In the genomic region with DNA sequence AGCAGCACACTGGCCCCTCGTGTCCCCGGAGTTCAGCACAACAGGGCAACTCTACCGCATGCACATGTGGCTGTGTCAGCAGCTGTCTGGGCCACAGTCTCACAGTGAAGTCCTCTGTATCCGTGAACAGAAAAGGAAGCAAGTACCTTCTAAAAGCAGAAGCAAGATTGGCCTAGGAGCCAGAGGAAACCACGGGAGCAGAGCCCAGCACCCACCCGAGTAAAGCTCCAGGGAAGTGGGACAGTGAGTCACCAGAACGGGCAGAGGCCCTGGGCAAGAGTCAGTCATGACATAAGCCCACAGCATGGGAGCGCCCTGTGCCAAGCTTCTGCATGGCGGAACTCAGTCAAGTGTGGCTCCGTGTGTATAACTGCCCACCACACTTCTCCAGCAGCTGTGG, we compare ENCODE assay signal across 8 mouse cellular contexts. TPM values are rescaled to one million over a fixed set of nuclear protein-coding genes. Genes with fewer than 3 reads are reported as not detected.
DNase-seq lines count a peak whose midpoint lies in the region; ATAC-seq and TF ChIP-seq lines count a peak whose summit lies in the region.

No protein-coding gene starts in this region.

- H3K9me3 ChIP-seq in lung, embryonic 16.5 days (ENCODE audit: control insufficient read depth, low read length): no peaks in the 10 kb centered on the region
- H3K9me3 ChIP-seq in hindbrain, embryonic 11.5 days (ENCODE audit: control insufficient read depth, low read length): no peaks in the 10 kb centered on the region
- no peaks in the 10 kb centered on the region for H3K9me3 ChIP-seq in forebrain, embryonic 12.5 days

- peaks cover 14% of the 10 kb centered on the region for H3K36me3 ChIP-seq in spleen, adult 2 months (ENCODE audit: control insufficient read depth, insufficient read depth, low read length)
- H3K36me3 ChIP-seq in lung, embryonic 16.5 days (ENCODE audit: control insufficient read depth, insufficient read depth, low read length): no peaks in the 10 kb centered on the region; the same call in 1 of the 2 replicates
- no peaks in the 10 kb centered on the region for H3K36me3 ChIP-seq in hindbrain, embryonic 11.5 days (ENCODE audit: control insufficient read depth, insufficient read depth, low read length)
- no peaks in the 10 kb centered on the region for H3K36me3 ChIP-seq in forebrain, embryonic 12.5 days (replicated peaks)

- H3K4me3 ChIP-seq in spleen, adult 2 months (ENCODE audit: extremely low read depth, insufficient read depth, insufficient read length): no peak overlapping the region
- H3K4me3 ChIP-seq in lung, embryonic 16.5 days (ENCODE audit: low read length): no peak overlapping the region
- no peak overlapping the region for H3K4me3 ChIP-seq in hindbrain, embryonic 11.5 days (ENCODE audit: low read depth, low read length)
- H3K4me3 ChIP-seq in forebrain, embryonic 12.5 days (replicated peaks): no peak overlapping the region

- no peaks in the 10 kb centered on the region for H3K27me3 ChIP-seq in spleen, adult 2 months (ENCODE audit: control insufficient read depth, insufficient read depth, low read length)
- no peaks in the 10 kb centered on the region for H3K27me3 ChIP-seq in lung, embryonic 16.5 days (ENCODE audit: control insufficient read depth, insufficient read depth, low read depth, low read length)
- no peaks in the 10 kb centered on the region for H3K27me3 ChIP-seq in hindbrain, embryonic 11.5 days (ENCODE audit: control insufficient read depth, insufficient read depth, low read length)
- no peaks in the 10 kb centered on the region for H3K27me3 ChIP-seq in forebrain, embryonic 12.5 days

- WGBS in spleen, adult 2 months: 31% methylated on average over 10 of the region's 10 CpGs
- WGBS in lung, embryonic 16.5 days: 73% methylated on average over 10 of the region's 10 CpGs
- 86% methylated on average over 10 of the region's 10 CpGs for WGBS in hindbrain, embryonic 11.5 days
- WGBS in forebrain, embryonic 12.5 days: 86% methylated on average over 10 of the region's 10 CpGs

- TF ChIP-seq CTCF in spleen, adult 2 months (IDR thresholded peaks at IDR 0.05; ENCODE audit: extremely low read depth, insufficient read depth, insufficient read length, insufficient replicate concordance): no peak

- DNase-seq in adrenal gland, adult 2 months: peak; percentile 57
- DNase-seq in adrenal gland, postnatal 14 days: no peak
- peak in 1 of 2 experiments; percentile 11 for DNase-seq in spleen, adult 2 months (ENCODE audit: low read depth in 1 of 2, low spot score in 2 of 2)
- DNase-seq in spleen, adult 12 weeks (ENCODE audit: low spot score): no peak
- DNase-seq in embryo, embryonic 9.5 days (ENCODE audit: extremely low spot score): no peak
- no peak for DNase-seq in hindbrain, embryonic 11.5 days (ENCODE audit: low spot score)

- peak overlapping the region; percentile 59 for H3K27ac ChIP-seq in spleen, adult 2 months (ENCODE audit: insufficient read depth, low read length)
- peak overlapping the region; percentile 81 for H3K27ac ChIP-seq in lung, embryonic 16.5 days (ENCODE audit: low read length)
- no peak overlapping the region for H3K27ac ChIP-seq in hindbrain, embryonic 11.5 days (ENCODE audit: low read depth, low read length)
- no peak overlapping the region for H3K27ac ChIP-seq in forebrain, embryonic 12.5 days

- ATAC-seq in lung, embryonic 16.5 days (ENCODE audit: low read depth): peak; percentile 57
- no peak for ATAC-seq in hindbrain, embryonic 11.5 days (ENCODE audit: low FRiP score)
- ATAC-seq in forebrain, embryonic 12.5 days (ENCODE audit: low FRiP score): no peak

- TF ChIP-seq POLR2A in spleen, adult 2 months (IDR thresholded peaks at IDR 0.05; ENCODE audit: low read depth, low read length): no peak

- H3K9ac ChIP-seq in lung, embryonic 16.5 days (ENCODE audit: low read length): no peak overlapping the region
- no peak overlapping the region for H3K9ac ChIP-seq in hindbrain, embryonic 11.5 days (ENCODE audit: low read depth, low read length)
- no peak overlapping the region for H3K9ac ChIP-seq in forebrain, embryonic 12.5 days

- H3K4me1 ChIP-seq in spleen, adult 2 months (ENCODE audit: control insufficient read depth, insufficient read depth, insufficient read length): peaks cover 4% of the 10 kb centered on the region; the same call in 1 of the 2 replicates
- H3K4me1 ChIP-seq in lung, embryonic 16.5 days (replicated peaks; ENCODE audit: control insufficient read depth, insufficient read depth, low read length): 0 out of 2 replicates have a peak, but pooled peaks cover 4% of the 10 kb centered on the region
- H3K4me1 ChIP-seq in hindbrain, embryonic 11.5 days (replicated peaks; ENCODE audit: control insufficient read depth, insufficient read depth, low read length): no peaks in the 10 kb centered on the region
- H3K4me1 ChIP-seq in forebrain, embryonic 12.5 days: no peaks in the 10 kb centered on the region

- H3K4me2 ChIP-seq in lung, embryonic 16.5 days (ENCODE audit: low read depth, low read length): no peak overlapping the region
- no peak overlapping the region for H3K4me2 ChIP-seq in hindbrain, embryonic 11.5 days (replicated peaks; ENCODE audit: low read depth, low read length)
- H3K4me2 ChIP-seq in forebrain, embryonic 12.5 days: no peak overlapping the region

RNA-seq across cellular contexts. Expression of gene Parp2, which starts 26.3 kb away (rescaled TPM):
- 10 to 100 TPM; 22.3 to 26.0 TPM for total RNA-seq in adrenal gland, adult 2 months (2021)
- polyA plus RNA-seq in adrenal gland, adult 2 months (2012; rRNA removed): 3.5 and 4.0 TPM in 2 replicates
- 29.2 and 37.8 TPM in 2 replicates for total RNA-seq in adrenal gland, postnatal 14 days (2021)
- 15.6 and 17.5 TPM in 2 replicates for polyA plus RNA-seq in spleen, adult 2 months (2012; rRNA removed)
- polyA plus RNA-seq in lung, embryonic 16.5 days (2015; fragmentation: Nextera tagmentation; extraction: Ambion mirVana): 62.5 and 64.7 TPM in 2 replicates
- 63.6 and 66.0 TPM in 2 replicates for polyA plus RNA-seq in hindbrain, embryonic 11.5 days (2014; fragmentation: Nextera tagmentation; extraction: Ambion mirVana)
- 58.9 and 67.6 TPM in 2 replicates for polyA plus RNA-seq in forebrain, embryonic 12.5 days (2016; fragmentation: Nextera tagmentation; extraction: Ambion mirVana)

RNA-seq across cellular contexts. Expression of gene Ccnb1ip1, which starts 26.4 kb away (rescaled TPM):
- total RNA-seq in adrenal gland, adult 2 months (2021): not detected
- not detected in 2 replicates for polyA plus RNA-seq in adrenal gland, adult 2 months (2012; rRNA removed)
- total RNA-seq in adrenal gland, postnatal 14 days (2021): not detected in 2 replicates
- polyA plus RNA-seq in spleen, adult 2 months (2012; rRNA removed): not detected in 2 replicates
- not detected in 2 replicates for polyA plus RNA-seq in lung, embryonic 16.5 days (2015; fragmentation: Nextera tagmentation; extraction: Ambion mirVana)
- polyA plus RNA-seq in hindbrain, embryonic 11.5 days (2014; fragmentation: Nextera tagmentation; extraction: Ambion mirVana): not detected in 2 replicates
- polyA plus RNA-seq in forebrain, embryonic 12.5 days (2016; fragmentation: Nextera tagmentation; extraction: Ambion mirVana): not detected in 2 replicates

RNA-seq across cellular contexts. Expression of gene Tep1, which starts 36.4 kb away (rescaled TPM):
- total RNA-seq in adrenal gland, adult 2 months (2021): 10 to 100 TPM; 15.5 to 17.5 TPM
- 16.0 and 18.9 TPM in 2 replicates for polyA plus RNA-seq in adrenal gland, adult 2 months (2012; rRNA removed)
- total RNA-seq in adrenal gland, postnatal 14 days (2021): 20.8 and 23.3 TPM in 2 replicates
- 37.8 and 38.4 TPM in 2 replicates for polyA plus RNA-seq in spleen, adult 2 months (2012; rRNA removed)
- polyA plus RNA-seq in lung, embryonic 16.5 days (2015; fragmentation: Nextera tagmentation; extraction: Ambion mirVana): 6.0 and 6.2 TPM in 2 replicates
- 5.8 and 6.1 TPM in 2 replicates for polyA plus RNA-seq in hindbrain, embryonic 11.5 days (2014; fragmentation: Nextera tagmentation; extraction: Ambion mirVana)
- polyA plus RNA-seq in forebrain, embryonic 12.5 days (2016; fragmentation: Nextera tagmentation; extraction: Ambion mirVana): 4.5 and 4.9 TPM in 2 replicates

RNA-seq across cellular contexts. Expression of gene Ttc5, which starts 48.6 kb away (rescaled TPM):
- 10 to 100 TPM; 29.6 to 45.5 TPM for total RNA-seq in adrenal gland, adult 2 months (2021)
- 14.1 and 15.5 TPM in 2 replicates for polyA plus RNA-seq in adrenal gland, adult 2 months (2012; rRNA removed)
- total RNA-seq in adrenal gland, postnatal 14 days (2021): 33.6 and 40.3 TPM in 2 replicates
- 24.3 and 28.1 TPM in 2 replicates for polyA plus RNA-seq in spleen, adult 2 months (2012; rRNA removed)
- 68.6 and 71.7 TPM in 2 replicates for polyA plus RNA-seq in lung, embryonic 16.5 days (2015; fragmentation: Nextera tagmentation; extraction: Ambion mirVana)
- 105 and 106 TPM in 2 replicates for polyA plus RNA-seq in hindbrain, embryonic 11.5 days (2014; fragmentation: Nextera tagmentation; extraction: Ambion mirVana)
- 114 and 115 TPM in 2 replicates for polyA plus RNA-seq in forebrain, embryonic 12.5 days (2016; fragmentation: Nextera tagmentation; extraction: Ambion mirVana)

Comparison
In these comparisons a context has a peak if more than half of its experiments do, and no peak if none do; other contexts are left out.
1. H3K27ac ChIP-seq: peak in spleen, adult 2 months (single experiment) and lung, embryonic 16.5 days (single experiment); none in hindbrain, embryonic 11.5 days (single experiment) and forebrain, embryonic 12.5 days (single experiment).